ENCODE assay signal across 11 mouse cellular contexts in the genomic region with DNA sequence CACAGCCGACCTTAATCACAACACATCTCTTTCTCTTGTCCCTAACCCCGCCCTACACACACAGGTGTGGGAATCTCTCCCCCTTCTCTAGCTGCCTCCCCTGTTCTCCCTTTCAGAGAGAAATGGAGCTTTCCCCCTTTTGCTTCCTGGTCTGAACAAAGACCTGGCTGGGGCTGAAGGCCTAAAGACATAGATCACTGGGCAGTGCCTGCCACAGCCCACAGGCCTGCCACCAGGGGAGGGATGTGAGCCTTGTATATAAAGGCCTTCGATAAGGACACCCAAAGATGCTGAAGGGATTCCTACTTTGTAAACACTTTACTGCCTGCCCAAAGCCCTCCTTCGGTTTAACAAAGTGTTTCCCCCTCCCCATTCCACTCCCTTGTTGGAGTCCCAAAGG. TPM values are rescaled to one million over a fixed set of nuclear protein-coding genes. Genes with fewer than 3 reads are reported as not detected.
DNase-seq lines count a peak whose midpoint lies in the region; ATAC-seq and TF ChIP-seq lines count a peak whose summit lies in the region.
"Had no signal": no experiment of that assay in that cellular context is flagged by ENCODE, and none has a peak within 500 bp of the region (broad histone marks: within the 10 kb centered on the region; RNA-seq: fewer than 3 reads in every experiment).

No protein-coding gene starts in this region.

- H3K9me3 ChIP-seq in embryonic facial prominence, embryonic 12.5 days, result no peaks in the 10 kb centered on the region
- H3K9me3 ChIP-seq in hindbrain, embryonic 13.5 days, result no peaks in the 10 kb centered on the region
- no peaks in the 10 kb centered on the region for H3K9me3 ChIP-seq in neural tube, embryonic 11.5 days (ENCODE audit: control insufficient read depth, low read length)
- H3K9me3 ChIP-seq: liver, embryonic 13.5 days had no signal

- H3K27ac ChIP-seq in layer of hippocampus, adult 2 months, result no peak overlapping the region
- no peak overlapping the region for H3K27ac ChIP-seq in embryonic facial prominence, embryonic 12.5 days
- H3K27ac ChIP-seq in hindbrain, embryonic 13.5 days, result 0 out of 2 replicates have a peak overlapping the region, but pooled peaks have one; percentile 69
- no peak overlapping the region for H3K27ac ChIP-seq in neural tube, embryonic 11.5 days (ENCODE audit: low read depth, low read length)
- H3K27ac ChIP-seq: liver, embryonic 13.5 days had no signal

- H3K9ac ChIP-seq in embryonic facial prominence, embryonic 12.5 days, result no peak overlapping the region
- H3K9ac ChIP-seq in hindbrain, embryonic 13.5 days, result peak overlapping the region; percentile 86
- H3K9ac ChIP-seq in neural tube, embryonic 11.5 days (ENCODE audit: low read length), result 0 out of 2 replicates have a peak overlapping the region, but pooled peaks have one; percentile 35
- H3K9ac ChIP-seq: liver, embryonic 13.5 days had no signal

- TF ChIP-seq CTCF in layer of hippocampus, adult 2 months (conservative IDR thresholded peaks at IDR 0.05), result no peak; the same call in 1 of the 2 replicates

- H3K4me3 ChIP-seq in layer of hippocampus, adult 2 months, result peak overlapping the region; percentile 52; the same call in 1 of the 2 replicates
- H3K4me3 ChIP-seq in embryonic facial prominence, embryonic 12.5 days, result peak overlapping the region; percentile 54
- H3K4me3 ChIP-seq in hindbrain, embryonic 13.5 days, result peak overlapping the region; percentile 73
- H3K4me3 ChIP-seq in neural tube, embryonic 11.5 days (ENCODE audit: low read depth, low read length), result peak overlapping the region; percentile 59

- no peaks in the 10 kb centered on the region for H3K36me3 ChIP-seq in embryonic facial prominence, embryonic 12.5 days
- no peaks in the 10 kb centered on the region for H3K36me3 ChIP-seq in hindbrain, embryonic 13.5 days
- H3K36me3 ChIP-seq in neural tube, embryonic 11.5 days (ENCODE audit: control insufficient read depth, insufficient read depth, low read length), result no peaks in the 10 kb centered on the region
- H3K36me3 ChIP-seq: liver, embryonic 13.5 days had no signal

- DNase-seq in layer of hippocampus, adult 2 months (ENCODE audit: low spot score in 2 of 2), result no peak
- DNase-seq in layer of hippocampus, postnatal 25 days (ENCODE audit: extremely low spot score in 1 of 2, low spot score in 1 of 2), result no peak
- DNase-seq in neural tube, embryonic 11.5 days (ENCODE audit: low spot score), result peak; percentile 35
- no peak for DNase-seq in adrenal gland, postnatal 10 days
- DNase-seq in gastrocnemius, postnatal 4 days (ENCODE audit: low spot score in 2 of 2), result no peak
- no peak for DNase-seq in gastrocnemius, postnatal 10 days
- DNase-seq: liver, embryonic 13.5 days had no signal

- H3K4me2 ChIP-seq in embryonic facial prominence, embryonic 12.5 days (replicated peaks), result peak overlapping the region; percentile 99
- H3K4me2 ChIP-seq in hindbrain, embryonic 13.5 days, result peak overlapping the region; percentile 97
- H3K4me2 ChIP-seq in neural tube, embryonic 11.5 days (ENCODE audit: low read depth), result peak overlapping the region; percentile 87

- peaks cover 65% of the 10 kb centered on the region for H3K27me3 ChIP-seq in embryonic facial prominence, embryonic 12.5 days
- H3K27me3 ChIP-seq in hindbrain, embryonic 13.5 days, result peaks cover 37% of the 10 kb centered on the region
- H3K27me3 ChIP-seq in neural tube, embryonic 11.5 days (ENCODE audit: control insufficient read depth, insufficient read depth, low read length), result peaks cover 28% of the 10 kb centered on the region

- 5% methylated on average over 4 of the region's 4 CpGs for WGBS in embryonic facial prominence, embryonic 12.5 days
- 7% methylated on average over 4 of the region's 4 CpGs for WGBS in hindbrain, embryonic 13.5 days
- WGBS in neural tube, embryonic 11.5 days, result 5% methylated on average over 4 of the region's 4 CpGs

- peaks cover 5% of the 10 kb centered on the region for H3K4me1 ChIP-seq in embryonic facial prominence, embryonic 12.5 days
- H3K4me1 ChIP-seq in hindbrain, embryonic 13.5 days (replicated peaks), result peaks cover 49% of the 10 kb centered on the region
- H3K4me1 ChIP-seq in neural tube, embryonic 11.5 days (ENCODE audit: control insufficient read depth, insufficient read depth, low read length), result peaks cover 11% of the 10 kb centered on the region
- H3K4me1 ChIP-seq: liver, embryonic 13.5 days had no signal

- no peak for ATAC-seq in embryonic facial prominence, embryonic 12.5 days (ENCODE audit: insufficient number of reproducible peaks, insufficient read depth, low FRiP score, low TSS enrichment)
- 0 out of 2 replicates have a peak, but pooled peaks have one; percentile 14 for ATAC-seq in hindbrain, embryonic 13.5 days (ENCODE audit: low FRiP score)
- ATAC-seq in neural tube, embryonic 11.5 days (ENCODE audit: insufficient read depth, low FRiP score, low TSS enrichment), result no peak

RNA-seq across cellular contexts. Expression of a gene that starts 0.8 kb away (rescaled TPM):
- total RNA-seq in layer of hippocampus, adult 2 months (2021), result 10 to 100 TPM; 49.0 to 49.5 TPM
- total RNA-seq in layer of hippocampus, postnatal 25 days (2021), result 10 to 100 TPM; 45.6 to 53.4 TPM
- polyA plus RNA-seq in embryonic facial prominence, embryonic 12.5 days (2016; fragmentation: Nextera tagmentation; extraction: Ambion mirVana), result 1.3 TPM in 2 replicates
- 8.0 and 8.4 TPM in 2 replicates for polyA plus RNA-seq in hindbrain, embryonic 13.5 days (2015; fragmentation: Nextera tagmentation; extraction: Ambion mirVana)
- 1.6 TPM in 2 replicates for polyA plus RNA-seq in neural tube, embryonic 11.5 days (2014; fragmentation: Nextera tagmentation; extraction: Ambion mirVana)
- total RNA-seq in adrenal gland, postnatal 10 days (2021), result 1 to 10 TPM in 1 of 2 experiments, under 1 TPM in 1; 0.99 to 1.4 TPM
- 1 to 10 TPM; 1.3 to 2.5 TPM for total RNA-seq in gastrocnemius, postnatal 4 days (2021)
- 1 to 10 TPM in 1 of 2 experiments, under 1 TPM in 1; 0.96 to 1.3 TPM for total RNA-seq in gastrocnemius, postnatal 10 days (2021)
- total RNA-seq: MEL; neutrophil, adult 5-6 weeks had no signal

Comparison
In these comparisons a context has a peak if more than half of its experiments do, and no peak if none do; other contexts are left out.
1. RNA of a gene that starts 0.8 kb away (total RNA-seq): 45.6 to 53.4 TPM in layer of hippocampus, postnatal 25 days and 49.0 to 49.5 TPM in layer of hippocampus, adult 2 months; 1.3 to 2.5 TPM in gastrocnemius, postnatal 4 days, 0.99 to 1.4 TPM in adrenal gland, postnatal 10 days and 0.96 to 1.3 TPM in gastrocnemius, postnatal 10 days; every median in the first group is over 10 times any median in the second.
2. Peak in every context shown above with its lines, with median percentiles within 50 percentile points of each other: H3K4me3 ChIP-seq and H3K4me2 ChIP-seq.